Mouse (Mus musculus): ENCODE results near the gene Glp2r.

DNA sequence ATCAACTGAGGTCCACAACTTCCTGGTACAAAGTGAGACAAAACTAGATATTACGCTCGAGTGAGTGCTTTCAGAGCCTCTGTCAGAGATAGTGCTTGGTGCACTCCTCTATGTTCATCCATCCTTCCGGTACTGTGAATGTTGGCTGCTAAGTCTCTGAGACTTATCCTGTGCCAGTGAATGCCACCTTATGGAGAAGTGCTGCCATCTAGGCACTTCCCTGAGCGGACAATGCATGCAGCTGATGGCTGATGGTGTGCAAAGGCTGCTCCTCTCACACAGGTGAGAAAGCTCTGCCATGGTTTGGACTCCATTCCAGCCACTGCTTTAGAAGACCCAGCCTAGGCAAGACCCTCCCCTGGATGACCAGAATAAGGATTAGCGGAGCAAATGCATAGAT, 37.1 kb upstream of the Glp2r start:
- TF ChIP-seq POLR2A (IDR thresholded peaks at IDR 0.05; ENCODE audit: low read depth, low read length), result no peak
- TF ChIP-seq CTCF (IDR thresholded peaks at IDR 0.05; ENCODE audit: borderline replicate concordance, insufficient read depth, low read length), result no peak; the same call in 1 of the 2 replicates
